Mouse (Mus musculus) kidney, postnatal 14 days (tissue): ENCODE results near the gene Dennd5b.
"Not testable (repeated sequence)": the region's sequence is repeated elsewhere in the genome, so short reads cannot be mapped to it uniquely, and the experiment has no call there.

Experiments used
- DNase-seq: peaks from one replicate; pipeline ENCODE4 v3.0.0; 2022; ENCODE audit warnings: mixed read lengths

Gene Dennd5b

GRCm38 (mm10) chr6:149005009-149005408 lies 96.5 kb downstream of the Dennd5b start:
- DNase-seq = no peak

GRCm38 (mm10) chr6:148994327-148994999 lies 107.0 kb downstream of the Dennd5b start:
- no peak for DNase-seq

GRCm38 (mm10) chr6:148993117-148994077 lies 108.1 kb downstream of the Dennd5b start:
- peak; percentile 23 for DNase-seq

- no peak for DNase-seq
Observed at GRCm38 (mm10) chr6:148992373-148993116, 108.9 kb downstream of the Dennd5b start.

- DNase-seq = peak; percentile 10
Observed at GRCm38 (mm10) chr6:148991660-148992372, 109.7 kb downstream of the Dennd5b start.

GRCm38 (mm10) chr6:148989792-148990491 lies 111.5 kb downstream of the Dennd5b start:
- not testable (repeated sequence) for DNase-seq

GRCm38 (mm10) chr6:148986003-148986402 lies 115.5 kb downstream of the Dennd5b start:
- no peak for DNase-seq

- DNase-seq = no peak
Observed at GRCm38 (mm10) chr6:148980495-148980894, 121.0 kb downstream of the Dennd5b start.

- no peak for DNase-seq
Observed at GRCm38 (mm10) chr6:148975096-148975495, 126.4 kb downstream of the Dennd5b start.

- peak; percentile 13 for DNase-seq
Observed at GRCm38 (mm10) chr6:148972891-148973290, 128.6 kb downstream of the Dennd5b start.

GRCm38 (mm10) chr6:148972059-148972848 lies 129.2 kb downstream of the Dennd5b start:
- DNase-seq = no peak

- DNase-seq = no peak
Observed at GRCm38 (mm10) chr6:148971385-148971940, 130.0 kb downstream of the Dennd5b start.

GRCm38 (mm10) chr6:148961285-148961684 lies 140.2 kb downstream of the Dennd5b start:
- no peak for DNase-seq

GRCm38 (mm10) chr6:148959540-148960238 lies 141.8 kb downstream of the Dennd5b start:
- no peak for DNase-seq

GRCm38 (mm10) chr6:148958712-148959111 lies 142.8 kb downstream of the Dennd5b start:
- DNase-seq = no peak

- no peak for DNase-seq
Observed at GRCm38 (mm10) chr6:148957046-148957445, 144.4 kb downstream of the Dennd5b start.

GRCm38 (mm10) chr6:148955641-148956420 lies 145.6 kb downstream of the Dennd5b start:
- DNase-seq = no peak

GRCm38 (mm10) chr6:148946881-148947405 lies 154.5 kb downstream of the Dennd5b start:
- no peak for DNase-seq

- DNase-seq = peak; percentile 99
Observed at GRCm38 (mm10) chr6:148946409-148946742, 155.1 kb downstream of the Dennd5b start, which contains the start of gene Sinhcaf. Gene Sinhcaf (minus strand): TSS chr6:148946467.
